Mouse (Mus musculus) E14TG2a.4 (cell line): ENCODE data around the gene Suz12.

Source experiments
- CTCF ChIP-seq: conservative IDR thresholded peaks from 2 replicates; pipeline ENCODE4 v1.5.1; 2014; ENCODE audit warnings: low read length
- POU5F1 ChIP-seq: IDR thresholded peaks from 2 replicates; pipeline ENCODE4 v1.6.1; 2014; ENCODE audit warnings: low read length, borderline replicate concordance

GRCm38 (mm10) chr11:79987896-79988295 is 5.0 kb upstream of the Suz12 start:
- no peak for TF ChIP-seq CTCF
- no peak for TF ChIP-seq POU5F1
